Mouse (Mus musculus) bone marrow, adult 2 months (tissue): ENCODE results near the gene Myo1h.

Experiments used
- CTCF ChIP-seq: fragments of 200-500 bp; IDR thresholded peaks from 2 replicates; pipeline ENCODE4 v1.5.1; 2011; ENCODE audit warnings: low read length, control low read depth; ENCODE audit not compliant: control insufficient read depth, insufficient read depth
- POLR2A ChIP-seq: fragments of 200-500 bp; IDR thresholded peaks from 2 replicates; pipeline ENCODE4 v1.6.1; 2011; ENCODE audit warnings: low read depth, mild to moderate bottlenecking, control low read depth, low read length, borderline replicate concordance; ENCODE audit not compliant: control insufficient read depth

DNA sequence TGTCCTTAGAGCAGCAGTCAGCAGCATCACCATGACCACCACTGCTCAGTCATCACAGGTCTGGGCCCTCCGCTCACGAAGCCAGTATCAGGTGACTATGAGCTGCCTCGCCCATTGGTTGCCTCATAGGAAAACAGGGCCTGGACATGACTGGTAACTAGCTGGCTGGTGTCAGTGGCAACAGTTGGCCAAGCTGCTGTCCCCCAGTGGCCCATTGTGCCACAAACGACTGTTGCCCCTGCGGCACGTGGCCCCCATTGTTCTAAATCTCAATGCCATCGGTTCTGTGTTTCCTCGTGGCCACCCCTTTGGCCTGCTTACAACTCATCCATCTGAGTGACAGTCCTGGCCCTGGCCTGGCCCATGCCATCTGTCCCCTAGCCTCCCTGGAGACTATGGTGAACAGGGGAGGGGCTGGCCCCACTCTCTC lies 24.9 kb upstream of the Myo1h start:
- TF ChIP-seq POLR2A, result no peak
- no peak for TF ChIP-seq CTCF
